Mouse (Mus musculus): Measurements from ENCODE around the gene Enthd1. TPM values are rescaled to one million over a fixed set of nuclear protein-coding genes. Genes with fewer than 3 reads are reported as not detected.
"Not testable (repeated sequence)": the region's sequence is repeated elsewhere in the genome, so short reads cannot be mapped to it uniquely, and the experiment has no call there.

Gene Enthd1
- polyA plus RNA-seq, 1 experiment: not detected

DNA sequence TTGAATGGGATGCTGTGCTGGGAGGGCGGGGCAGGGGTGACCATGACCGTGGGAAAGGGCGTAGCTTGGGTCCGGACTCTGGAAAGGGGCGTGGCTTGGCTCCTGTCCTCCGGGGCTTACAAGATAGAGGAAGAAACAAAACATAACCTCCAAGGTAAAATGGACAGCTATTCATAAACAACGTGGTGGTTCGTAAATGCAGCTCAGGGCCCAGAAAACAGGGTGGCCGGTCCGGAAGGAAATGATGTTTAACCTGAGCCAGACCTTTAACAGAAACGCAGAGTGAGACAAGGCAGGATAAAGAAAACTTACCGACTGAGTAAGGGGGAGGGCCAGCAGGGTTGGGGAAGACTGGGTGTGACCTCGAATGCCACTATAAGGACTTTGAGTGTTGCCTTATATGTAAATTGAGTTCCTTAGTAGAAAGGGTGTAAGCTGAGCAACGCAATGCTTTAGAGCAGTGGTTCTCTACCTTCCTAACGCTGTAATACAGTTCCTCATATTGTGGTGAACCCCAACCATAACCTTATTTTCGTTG is 34.3 kb upstream of the Enthd1 start:
- WGBS: 57% methylated on average over 16 of the region's 16 CpGs
- no peak for TF ChIP-seq POLR2A (IDR thresholded peaks at IDR 0.05; ENCODE audit: insufficient read depth, low read depth, low read length)
- TF ChIP-seq CTCF (IDR thresholded peaks at IDR 0.05; ENCODE audit: insufficient read depth, low read depth, low read length): no peak

DNA sequence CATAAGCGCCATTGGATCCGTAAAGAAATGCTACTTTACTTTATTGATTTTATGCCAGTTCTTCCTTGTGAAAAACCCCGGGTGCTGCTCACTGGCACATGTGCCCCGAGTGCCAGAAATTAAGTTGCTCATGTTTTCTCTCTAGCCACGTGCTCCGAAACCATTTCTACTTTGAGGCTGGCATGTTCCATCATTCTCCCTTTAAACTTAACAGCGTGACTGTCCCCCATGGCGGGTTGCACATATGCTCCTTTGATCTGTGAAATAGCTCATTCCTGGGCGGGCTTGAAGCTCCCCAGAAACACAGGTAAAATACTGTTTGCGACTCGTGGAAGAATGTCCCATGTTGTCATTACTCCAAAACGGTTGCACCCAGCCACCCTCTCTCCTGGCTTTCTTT is 33.8 kb upstream of the Enthd1 start:
- Histone ChIP-seq H3K4me1 (ENCODE audit: control insufficient read depth, insufficient read depth, low read length) (peaks cover 2% of the 10 kb centered on the region; the same call in 1 of the 2 replicates), H3K27ac (ENCODE audit: insufficient read depth, low read depth, low read length) (no peak overlapping the region), H3K4me3 (ENCODE audit: insufficient read depth, low read depth, low read length) (no peak overlapping the region)
- TF ChIP-seq CTCF (IDR thresholded peaks at IDR 0.05; ENCODE audit: insufficient read depth, low read depth, low read length) (no peak), POLR2A (IDR thresholded peaks at IDR 0.05; ENCODE audit: insufficient read depth, low read depth, low read length) (no peak)
- WGBS: 81% methylated on average over 12 of the region's 12 CpGs

More for the DNA sequence above, 34.3 kb upstream of the Enthd1 start:
- Histone ChIP-seq H3K4me1 (ENCODE audit: control insufficient read depth, insufficient read depth, low read length) (peaks cover 7% of the 10 kb centered on the region; the same call in 1 of the 2 replicates), H3K27ac (ENCODE audit: insufficient read depth, low read depth, low read length) (no peak overlapping the region), H3K4me3 (ENCODE audit: insufficient read depth, low read depth, low read length) (no peak overlapping the region)

DNA sequence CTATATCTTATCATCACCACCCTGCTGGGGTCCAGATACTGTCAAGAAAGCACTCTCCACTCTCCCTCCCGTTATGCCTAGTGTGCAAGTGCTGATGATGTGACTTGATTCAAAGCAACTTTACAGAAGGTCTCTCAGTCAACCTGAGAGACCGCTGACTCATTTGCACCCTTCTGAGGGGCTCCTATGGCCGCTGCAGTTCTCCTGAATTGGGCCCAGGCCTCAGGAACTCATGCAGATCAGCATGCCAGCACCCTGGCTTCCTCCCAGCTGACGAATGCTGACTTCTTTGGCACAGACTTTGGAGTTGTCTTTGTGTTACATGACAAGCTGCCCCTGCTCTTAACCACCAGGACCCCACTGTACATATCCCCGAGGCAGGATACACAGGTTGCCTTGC is 28.9 kb upstream of the Enthd1 start:
- Histone ChIP-seq H3K27ac (ENCODE audit: insufficient read depth, low read depth, low read length) (no peak overlapping the region), H3K4me1 (ENCODE audit: control insufficient read depth, insufficient read depth, low read length) (no peaks in the 10 kb centered on the region), H3K4me3 (ENCODE audit: insufficient read depth, low read depth, low read length) (no peak overlapping the region)
- TF ChIP-seq POLR2A (IDR thresholded peaks at IDR 0.05; ENCODE audit: insufficient read depth, low read depth, low read length) (no peak), CTCF (IDR thresholded peaks at IDR 0.05; ENCODE audit: insufficient read depth, low read depth, low read length) (no peak)
- 69% methylated on average over 5 of the region's 5 CpGs for WGBS

DNA sequence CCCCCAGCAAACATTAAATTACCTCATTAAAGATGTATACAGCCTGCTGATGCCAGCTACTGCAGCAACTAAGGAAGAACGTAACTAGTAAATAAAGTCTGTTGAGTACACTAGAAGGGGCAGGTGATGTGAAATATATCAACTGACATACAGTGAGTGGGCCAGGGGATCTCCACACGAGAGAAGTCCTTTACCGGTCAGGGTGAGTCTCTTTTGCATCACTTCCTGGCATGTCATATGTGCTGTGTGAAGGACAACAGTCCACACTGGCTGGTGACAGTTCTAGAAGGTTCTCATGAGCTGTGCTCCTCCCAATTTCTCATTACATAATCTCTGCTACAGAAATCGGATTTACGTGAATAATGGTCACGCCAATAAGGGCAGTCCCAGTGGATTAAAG is 27.8 kb upstream of the Enthd1 start:
- Histone ChIP-seq H3K27ac (ENCODE audit: insufficient read depth, low read depth, low read length) (no peak overlapping the region), H3K4me3 (ENCODE audit: insufficient read depth, low read depth, low read length) (no peak overlapping the region), H3K4me1 (ENCODE audit: control insufficient read depth, insufficient read depth, low read length) (no peaks in the 10 kb centered on the region)
- no peak for TF ChIP-seq POLR2A (IDR thresholded peaks at IDR 0.05; ENCODE audit: insufficient read depth, low read depth, low read length)
- TF ChIP-seq CTCF (IDR thresholded peaks at IDR 0.05; ENCODE audit: insufficient read depth, low read depth, low read length): no peak
- 95% methylated on average over 6 of the region's 6 CpGs for WGBS

DNA sequence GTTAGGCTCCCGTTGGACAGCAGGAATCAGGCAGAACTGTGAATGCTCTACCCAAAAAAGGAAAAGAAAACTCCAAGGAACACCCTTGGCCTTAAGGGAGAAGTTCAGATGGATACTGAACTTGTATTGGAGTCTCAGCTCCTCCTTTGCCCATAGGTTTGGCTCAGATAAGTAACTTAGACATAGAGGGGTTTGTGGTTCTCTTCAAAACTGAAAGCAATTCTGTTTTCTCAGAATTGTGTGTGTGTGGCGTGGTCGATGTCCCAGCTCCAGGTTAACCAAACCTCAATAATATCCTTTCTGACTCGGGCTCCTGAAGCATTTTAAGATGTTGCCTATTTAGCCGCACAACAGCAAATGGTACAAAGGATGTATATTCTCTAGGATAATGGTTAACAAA is 25.7 kb upstream of the Enthd1 start:
- Histone ChIP-seq H3K27ac (ENCODE audit: insufficient read depth, low read depth, low read length) (no peak overlapping the region), H3K4me3 (ENCODE audit: insufficient read depth, low read depth, low read length) (no peak overlapping the region), H3K4me1 (ENCODE audit: control insufficient read depth, insufficient read depth, low read length) (peaks cover 2% of the 10 kb centered on the region; the same call in 1 of the 2 replicates)
- TF ChIP-seq POLR2A (IDR thresholded peaks at IDR 0.05; ENCODE audit: insufficient read depth, low read depth, low read length) (no peak), CTCF (IDR thresholded peaks at IDR 0.05; ENCODE audit: insufficient read depth, low read depth, low read length) (no peak)
- 92% methylated on average over 5 of the region's 5 CpGs for WGBS

DNA sequence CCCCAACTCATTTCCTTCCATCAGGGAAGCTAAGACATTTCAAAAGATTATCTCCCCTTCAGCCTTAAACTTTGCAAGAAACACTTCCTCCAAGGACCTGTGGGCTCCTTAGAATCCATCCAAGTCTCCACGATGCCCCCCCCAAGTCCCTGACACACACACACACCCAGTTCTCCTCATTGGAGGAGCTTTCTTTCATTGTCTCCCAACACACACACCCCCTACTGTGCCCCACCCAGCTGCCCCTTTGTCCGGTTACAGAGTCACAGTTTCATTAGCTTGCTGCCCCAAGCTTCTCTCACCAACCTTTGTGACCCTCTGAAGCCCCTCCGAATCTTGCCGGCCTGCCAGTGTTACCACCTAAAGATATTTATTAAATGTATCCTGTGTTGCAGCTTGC is 21.3 kb upstream of the Enthd1 start:
- WGBS: 47% methylated on average over 4 of the region's 4 CpGs
- no peak overlapping the region for H3K27ac ChIP-seq (ENCODE audit: insufficient read depth, low read depth, low read length)

DNA sequence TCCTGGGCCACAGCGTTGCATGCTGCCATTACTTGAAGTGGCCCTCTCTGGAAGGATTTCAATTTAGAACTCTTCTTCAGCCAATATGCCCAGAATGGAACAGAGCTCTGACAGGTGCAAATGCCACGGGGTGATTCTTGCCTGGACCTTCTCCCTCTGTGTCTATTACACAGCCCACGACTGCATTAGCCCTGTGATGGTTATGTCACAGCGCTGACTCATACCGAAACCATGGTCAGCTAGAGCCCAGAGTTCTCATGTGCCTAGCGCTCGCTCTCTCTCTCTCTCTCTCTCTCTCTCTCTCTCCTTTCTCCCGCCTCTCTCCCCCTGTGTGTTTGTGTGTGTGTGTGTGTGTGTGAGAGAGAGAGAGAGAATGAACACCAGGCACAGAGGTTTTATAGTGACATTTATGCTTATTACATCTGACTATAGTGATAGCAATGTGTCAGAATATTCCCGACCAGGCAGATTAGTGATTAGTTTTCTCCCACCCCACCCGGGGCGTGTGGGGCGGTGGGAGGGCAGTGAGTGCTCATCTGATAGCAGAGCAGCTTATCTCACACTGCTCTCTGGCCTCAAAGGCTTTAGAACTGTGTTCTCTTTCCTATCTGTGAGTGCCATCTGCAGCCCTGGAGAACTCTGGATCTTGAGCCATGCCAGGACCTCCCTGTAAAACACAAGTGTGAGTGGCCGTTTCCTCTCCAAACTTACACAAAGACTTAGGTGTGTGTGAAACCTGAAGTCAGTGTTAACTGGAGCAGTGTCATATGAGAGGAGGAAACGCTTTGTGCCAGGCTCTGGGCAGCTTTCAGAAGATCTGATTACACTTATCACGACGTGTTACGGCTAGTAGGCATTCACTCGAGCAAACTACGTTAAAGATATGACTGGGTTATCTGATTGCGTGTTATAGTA is 17.9 kb upstream of the Enthd1 start:
- no peak overlapping the region for H3K4me3 ChIP-seq (ENCODE audit: insufficient read depth, low read depth, low read length)
- H3K27ac ChIP-seq (ENCODE audit: insufficient read depth, low read depth, low read length): no peak overlapping the region
- peaks cover 14% of the 10 kb centered on the region for H3K4me1 ChIP-seq (ENCODE audit: control insufficient read depth, insufficient read depth, low read length)
- TF ChIP-seq POLR2A (IDR thresholded peaks at IDR 0.05; ENCODE audit: insufficient read depth, low read depth, low read length) (no peak), CTCF (IDR thresholded peaks at IDR 0.05; ENCODE audit: insufficient read depth, low read depth, low read length) (no peak)
- 79% methylated on average over 20 of the region's 20 CpGs for WGBS

More for the DNA sequence above, 21.3 kb upstream of the Enthd1 start:
- Histone ChIP-seq H3K4me1 (ENCODE audit: control insufficient read depth, insufficient read depth, low read length) (peaks cover 11% of the 10 kb centered on the region; the same call in 1 of the 2 replicates), H3K4me3 (ENCODE audit: insufficient read depth, low read depth, low read length) (no peak overlapping the region)
- TF ChIP-seq POLR2A (IDR thresholded peaks at IDR 0.05; ENCODE audit: insufficient read depth, low read depth, low read length) (no peak), CTCF (IDR thresholded peaks at IDR 0.05; ENCODE audit: insufficient read depth, low read depth, low read length) (no peak)

DNA sequence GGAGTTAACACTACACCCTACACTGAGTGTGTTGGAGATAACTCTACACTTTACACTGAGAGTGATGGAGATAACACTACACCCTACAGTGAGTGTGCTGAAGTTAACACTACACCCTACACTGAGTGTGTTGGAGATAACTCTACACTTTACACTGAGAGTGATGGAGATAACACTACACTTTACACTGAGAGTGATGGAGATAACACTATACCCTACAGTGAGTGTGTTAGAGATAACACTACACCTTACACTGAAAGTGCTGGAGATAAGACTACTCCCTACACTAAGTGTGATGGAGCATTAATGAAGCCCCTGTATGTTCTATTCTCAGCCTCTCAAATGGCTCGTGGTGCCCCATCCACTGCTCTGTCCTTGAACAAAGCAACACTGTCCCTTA is 15.6 kb upstream of the Enthd1 start:
- H3K4me3 ChIP-seq (ENCODE audit: insufficient read depth, low read depth, low read length); H3K27ac ChIP-seq (ENCODE audit: insufficient read depth, low read depth, low read length): not testable (repeated sequence)
- WGBS: 69% methylated on average over 1 of the region's 1 CpGs
- H3K4me1 ChIP-seq (ENCODE audit: control insufficient read depth, insufficient read depth, low read length): peaks cover 26% of the 10 kb centered on the region

DNA sequence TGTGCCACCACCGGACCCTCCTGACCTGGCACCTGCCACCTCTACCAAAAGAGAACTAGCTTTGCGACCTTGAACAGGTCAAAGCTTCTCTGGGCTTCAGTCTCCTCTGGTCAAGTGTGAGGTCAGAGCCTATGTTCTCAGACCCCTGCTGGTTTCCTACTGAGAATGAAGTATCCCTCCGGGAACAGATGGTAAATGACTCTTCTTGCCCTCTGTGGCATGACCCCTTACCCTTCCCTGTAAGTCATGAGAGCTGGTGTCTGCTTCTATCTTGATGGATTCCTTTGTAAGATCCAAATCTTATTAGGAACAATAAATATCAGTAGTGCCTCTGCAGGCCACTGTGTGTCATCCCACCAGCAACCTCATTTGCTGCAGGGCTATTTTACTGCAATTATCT is 14.2 kb upstream of the Enthd1 start:
- Histone ChIP-seq H3K4me3 (ENCODE audit: insufficient read depth, low read depth, low read length) (no peak overlapping the region), H3K27ac (ENCODE audit: insufficient read depth, low read depth, low read length) (no peak overlapping the region), H3K4me1 (ENCODE audit: control insufficient read depth, insufficient read depth, low read length) (peaks cover 26% of the 10 kb centered on the region)
- WGBS: 90% methylated on average over 3 of the region's 3 CpGs
- TF ChIP-seq POLR2A (IDR thresholded peaks at IDR 0.05; ENCODE audit: insufficient read depth, low read depth, low read length) (no peak), CTCF (IDR thresholded peaks at IDR 0.05; ENCODE audit: insufficient read depth, low read depth, low read length) (no peak)
